Mouse (Mus musculus) adrenal gland, postnatal 25 days (tissue): ENCODE data around the gene A930018P22Rik. TPM values are rescaled to one million over a fixed set of nuclear protein-coding genes. Genes with fewer than 3 reads are reported as not detected.

Source experiments
- DNase-seq: peaks from one replicate; pipeline ENCODE4 v3.0.0; 2021; ENCODE audit warnings: mixed read lengths
- total RNA-seq: library from RNA; stranded (reverse); gene quantifications from 2 replicates; pipeline ENCODE4 v1.2.3, GENCODE M21; 2021

The A930018P22Rik gene
- total RNA-seq, 1 experiment from 2014 or later, result 0.79 TPM

- no peak for DNase-seq
Measured at GRCm38 (mm10) chr2:104119097-104119496, 3.5 kb upstream of the A930018P22Rik start.

GRCm38 (mm10) chr2:104120312-104120711, 2.3 kb upstream of the A930018P22Rik start:
- DNase-seq, result no peak

- no peak for DNase-seq
Measured at GRCm38 (mm10) chr2:104121681-104122504, 676 bp upstream of the A930018P22Rik start.

GRCm38 (mm10) chr2:104123540-104123939, 971 bp downstream of the A930018P22Rik start:
- no peak for DNase-seq

GRCm38 (mm10) chr2:104124071-104124470, 1.5 kb downstream of the A930018P22Rik start:
- no peak for DNase-seq

GRCm38 (mm10) chr2:104128803-104129531, 6.4 kb downstream of the A930018P22Rik start:
- peak; percentile 57 for DNase-seq

- no peak for DNase-seq
Measured at GRCm38 (mm10) chr2:104130165-104130564, 7.6 kb downstream of the A930018P22Rik start.

- DNase-seq, result peak; percentile 64
Measured at GRCm38 (mm10) chr2:104130969-104131368, 8.4 kb downstream of the A930018P22Rik start.

- DNase-seq, result no peak
Measured at GRCm38 (mm10) chr2:104132266-104132859, 9.8 kb downstream of the A930018P22Rik start.

GRCm38 (mm10) chr2:104133042-104133810, 10.7 kb downstream of the A930018P22Rik start:
- DNase-seq, result no peak

GRCm38 (mm10) chr2:104134150-104135056, 11.8 kb downstream of the A930018P22Rik start:
- DNase-seq, result peak; percentile 27

GRCm38 (mm10) chr2:104135920-104136319, 13.4 kb downstream of the A930018P22Rik start:
- DNase-seq, result no peak

- no peak for DNase-seq
Measured at GRCm38 (mm10) chr2:104142140-104142539, 19.6 kb downstream of the A930018P22Rik start.

- DNase-seq, result no peak
Measured at GRCm38 (mm10) chr2:104144004-104144403, 21.4 kb downstream of the A930018P22Rik start.

- DNase-seq, result peak; percentile 82
Measured at GRCm38 (mm10) chr2:104145983-104146382, 23.4 kb downstream of the A930018P22Rik start.

- DNase-seq, result no peak
Measured at GRCm38 (mm10) chr2:104147910-104148561, 25.5 kb downstream of the A930018P22Rik start.

GRCm38 (mm10) chr2:104150608-104151397, 28.2 kb downstream of the A930018P22Rik start:
- DNase-seq, result no peak

- DNase-seq, result peak; percentile 46
Measured at GRCm38 (mm10) chr2:104153345-104153744, 30.8 kb downstream of the A930018P22Rik start.

GRCm38 (mm10) chr2:104153876-104154275, 31.3 kb downstream of the A930018P22Rik start:
- no peak for DNase-seq

- DNase-seq, result no peak
Measured at GRCm38 (mm10) chr2:104157831-104158230, 35.3 kb downstream of the A930018P22Rik start.
